Mouse (Mus musculus) hindbrain, embryonic 12.5 days (tissue): ENCODE data around the gene Hirip3. TPM values are rescaled to one million over a fixed set of nuclear protein-coding genes. Genes with fewer than 3 reads are reported as not detected.
A peak's percentile ranks its signal among the peaks of the same experiment; 100 is the strongest.
"Not testable (repeated sequence)": the region's sequence is repeated elsewhere in the genome, so short reads cannot be mapped to it uniquely, and the experiment has no call there.

Experiments used
- ATAC-seq: fragments of 200-750 bp; cut with Nextera tagmentation; 2 replicates; pipeline ENCODE4 v1.8.0; 2017; ENCODE audit warnings: moderate TSS enrichment; ENCODE audit not compliant: low FRiP score
- H3K27ac ChIP-seq: fragments of 300-500 bp; sonication (generic); 2 replicates; pipeline ENCODE4 v1.5.1; 2016; ENCODE audit warnings: mild to moderate bottlenecking
- H3K27me3 ChIP-seq: fragments of 300-500 bp; sonication (generic); 2 replicates; pipeline ENCODE4 v1.6.1; 2016; ENCODE audit warnings: mild to moderate bottlenecking
- H3K36me3 ChIP-seq: fragments of 300-500 bp; sonication (generic); 2 replicates; pipeline ENCODE4 v1.6.1; 2016; ENCODE audit warnings: mild to moderate bottlenecking
- H3K4me1 ChIP-seq: fragments of 300-500 bp; sonication (generic); 2 replicates; pipeline ENCODE4 v1.6.1; 2016
- H3K4me2 ChIP-seq: fragments of 300-500 bp; sonication (generic); replicated peaks from 2 replicates; pipeline ENCODE4 v1.6.1; 2016; ENCODE audit warnings: mild to moderate bottlenecking
- H3K4me3 ChIP-seq: fragments of 300-500 bp; sonication (generic); 2 replicates; pipeline ENCODE4 v1.5.1; 2016; ENCODE audit warnings: mild to moderate bottlenecking
- H3K9ac ChIP-seq: fragments of 300-500 bp; sonication (generic); 2 replicates; pipeline ENCODE4 v1.6.1; 2016; ENCODE audit warnings: mild to moderate bottlenecking, moderate library complexity
- H3K9me3 ChIP-seq: fragments of 300-500 bp; sonication (generic); replicated peaks from 2 replicates; pipeline ENCODE4 v1.6.1; 2016; ENCODE audit warnings: mild to moderate bottlenecking
- WGBS: fragments of 180-500 bp; shearing (Covaris S2); methylation state at CpG from one replicate; pipeline ENCODE4 v1.1.7; 2016; 5-methylcytosine and 5-hydroxymethylcytosine counted together
- polyA plus RNA-seq: library from polyadenylated mRNA; unstranded; fragments of >200 nt; fragmentation: Nextera tagmentation; extraction: Ambion mirVana; gene quantifications from 2 replicates; pipeline ENCODE4 v1.2.1, GENCODE M21; 2016

Gene Hirip3
- polyA plus RNA-seq, 1 experiment from 2014 or later, result 30.5 TPM

- no peak overlapping the region for H3K4me3 ChIP-seq
- no peak overlapping the region for H3K4me2 ChIP-seq
- no peak for ATAC-seq
- no peak overlapping the region for H3K27ac ChIP-seq
- 57% methylated on average over 7 of the region's 7 CpGs for WGBS
- peaks cover 9% of the 10 kb centered on the region for H3K36me3 ChIP-seq
- H3K27me3 ChIP-seq, result no peaks in the 10 kb centered on the region
- no peaks in the 10 kb centered on the region for H3K9me3 ChIP-seq
- no peaks in the 10 kb centered on the region for H3K4me1 ChIP-seq
- no peak overlapping the region for H3K9ac ChIP-seq
These were observed 27.1 kb downstream of the Hirip3 start for GRCm38 (mm10) chr7:126888852-126889251.

GRCm38 (mm10) chr7:126896912-126897311, 35.1 kb downstream of the Hirip3 start:
- Histone ChIP-seq H3K4me1 (peaks cover 15% of the 10 kb centered on the region), H3K4me3 (no peak overlapping the region), H3K4me2 (peak overlapping the region; percentile 70), H3K9ac (no peak overlapping the region), H3K27ac (no peak overlapping the region), H3K27me3 (no peaks in the 10 kb centered on the region), H3K36me3 (no peaks in the 10 kb centered on the region), H3K9me3 (no peaks in the 10 kb centered on the region)
- WGBS, result 88% methylated on average over 5 of the region's 5 CpGs
- no peak for ATAC-seq

DNA sequence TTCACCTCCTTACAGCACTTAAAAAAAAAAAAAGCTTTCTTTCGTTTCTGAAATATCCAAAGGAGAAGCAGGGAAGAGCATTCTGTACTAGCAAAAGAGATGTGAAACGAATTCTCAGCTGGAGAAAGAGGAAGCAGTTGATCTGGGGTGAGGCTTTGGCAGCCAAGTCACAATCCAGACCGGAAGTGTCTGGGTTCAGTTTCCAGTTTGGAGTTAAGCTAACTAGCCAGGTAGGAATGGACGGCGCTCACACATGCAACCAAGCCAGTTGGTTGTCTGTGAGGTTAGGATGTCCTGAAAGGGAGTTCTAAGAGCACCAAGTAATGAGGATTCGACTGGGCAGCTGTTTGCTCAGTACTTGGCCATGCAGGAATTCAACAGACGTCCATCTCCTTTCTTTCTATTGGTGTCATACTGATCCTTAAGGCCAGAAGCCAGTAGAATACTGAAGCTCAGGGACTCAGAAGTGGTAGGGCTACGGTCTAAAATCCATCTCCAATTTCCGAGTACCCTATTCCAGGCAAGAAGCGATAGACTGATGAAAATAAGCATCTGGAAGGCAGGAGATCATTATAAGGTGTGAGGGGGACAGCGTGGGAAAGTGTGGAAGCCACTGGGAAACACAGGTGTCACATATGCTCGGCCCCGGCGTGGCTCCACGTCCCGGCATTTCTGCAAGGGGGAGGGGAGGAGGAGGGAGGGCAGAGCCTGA, 35.8 kb downstream of the Hirip3 start:
- peak; percentile 63 for ATAC-seq
- WGBS, result 24% methylated on average over 16 of the region's 16 CpGs
- Histone ChIP-seq H3K36me3 (no peaks in the 10 kb centered on the region), H3K27me3 (no peaks in the 10 kb centered on the region), H3K4me2 (peak overlapping the region; percentile 70), H3K4me1 (peaks cover 15% of the 10 kb centered on the region), H3K4me3 (peak overlapping the region; percentile 53), H3K9ac (peak overlapping the region; percentile 77), H3K27ac (peak overlapping the region; percentile 64; the same call in 1 of the 2 replicates), H3K9me3 (no peaks in the 10 kb centered on the region)

DNA sequence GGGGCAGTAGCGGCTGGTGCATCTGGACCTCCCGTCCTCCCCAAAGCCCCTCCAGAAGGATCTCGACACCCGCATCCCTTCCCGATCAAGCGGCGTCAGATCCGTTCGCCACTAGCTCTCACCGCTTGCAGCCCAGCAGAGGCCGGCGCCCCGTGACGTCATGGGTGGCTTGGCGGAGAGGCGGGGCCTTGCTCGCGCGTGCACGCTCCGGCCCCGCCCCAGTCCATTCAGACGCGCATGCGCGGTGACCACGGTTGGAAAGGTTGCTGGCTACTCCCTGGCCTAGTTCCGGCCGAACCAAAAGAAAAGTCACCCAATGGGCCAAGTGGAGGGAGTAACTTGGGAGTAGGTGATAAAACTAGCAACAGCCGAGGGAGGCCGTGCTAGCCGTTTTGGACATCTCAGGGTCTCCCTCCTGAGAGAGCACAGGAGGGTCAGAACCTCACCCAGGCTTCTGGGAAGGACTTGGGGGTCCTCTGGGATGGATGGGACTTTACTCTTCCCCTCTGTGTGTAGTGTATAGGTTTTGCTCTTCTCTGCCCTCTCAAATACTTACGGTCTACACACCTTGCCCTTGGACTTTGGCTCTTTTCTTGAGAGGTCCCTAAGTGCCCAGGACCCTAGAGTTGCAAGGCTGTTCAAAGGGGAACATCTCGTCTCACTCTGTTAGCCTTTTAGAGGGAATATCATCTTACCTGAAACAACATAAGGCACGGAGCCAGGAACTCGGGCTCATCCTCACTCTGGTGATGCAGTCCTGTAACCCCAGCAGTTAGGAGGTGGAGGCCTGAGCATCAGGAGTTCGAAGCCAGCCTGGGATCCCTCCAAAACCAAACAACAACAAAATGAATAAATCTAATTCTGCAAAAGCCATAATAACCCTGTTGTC, 36.6 kb downstream of the Hirip3 start:
- Histone ChIP-seq H3K9ac (peak overlapping the region; percentile 77), H3K27ac (peak overlapping the region; percentile 64; the same call in 1 of the 2 replicates), H3K4me2 (peak overlapping the region; percentile 70), H3K4me1 (peaks cover 15% of the 10 kb centered on the region), H3K9me3 (no peaks in the 10 kb centered on the region), H3K4me3 (peak overlapping the region; percentile 53), H3K27me3 (no peaks in the 10 kb centered on the region), H3K36me3 (no peaks in the 10 kb centered on the region)
- WGBS, result 12% methylated on average over 37 of the region's 37 CpGs
- peak; percentile 93 for ATAC-seq

DNA sequence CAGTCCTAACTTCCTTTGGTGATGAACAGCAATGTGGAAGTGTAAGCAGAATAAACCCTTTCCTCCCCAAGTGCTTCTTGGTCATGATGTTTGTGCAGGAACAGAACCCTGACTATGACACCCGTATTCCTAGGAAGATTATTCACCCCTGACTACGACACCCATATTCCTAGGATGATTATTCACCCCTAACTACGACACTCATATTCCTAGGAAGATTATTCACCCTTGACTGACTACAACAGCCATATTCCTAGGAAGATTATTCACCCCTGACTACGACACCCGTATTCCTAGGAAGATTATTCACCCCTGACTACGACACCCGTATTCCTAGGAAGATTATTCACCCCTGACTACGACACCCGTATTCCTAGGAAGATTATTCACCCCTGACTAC, 38.0 kb downstream of the Hirip3 start:
- not testable (repeated sequence) for H3K27ac ChIP-seq, ATAC-seq, H3K36me3 ChIP-seq, H3K4me3 ChIP-seq, H3K9ac ChIP-seq, H3K4me2 ChIP-seq, H3K27me3 ChIP-seq, H3K9me3 ChIP-seq
- 96% methylated on average over 7 of the region's 9 CpGs for WGBS
- H3K4me1 ChIP-seq, result peaks cover 15% of the 10 kb centered on the region

DNA sequence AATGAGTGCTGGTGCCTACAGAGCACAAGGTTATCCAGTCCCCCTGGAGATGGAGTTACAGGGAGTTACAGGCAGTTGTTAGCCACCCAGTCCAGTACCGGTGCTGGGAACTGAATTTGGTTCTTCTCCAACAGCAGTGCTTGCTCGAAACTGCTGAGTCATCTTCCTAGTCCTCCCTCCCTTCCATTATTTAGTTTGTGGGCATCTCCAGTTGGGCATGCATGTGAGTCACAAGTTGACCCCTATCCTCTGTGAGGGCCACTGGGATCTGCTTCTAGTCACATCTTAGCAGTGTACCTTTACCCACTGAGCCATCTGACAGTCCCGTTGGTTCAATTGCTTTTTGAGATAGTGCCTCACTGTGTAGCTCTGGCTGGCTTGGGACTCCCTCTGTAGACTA, 43.8 kb downstream of the Hirip3 start:
- Histone ChIP-seq H3K36me3 (no peaks in the 10 kb centered on the region), H3K27ac (no peak overlapping the region)
- 83% methylated on average over 3 of the region's 3 CpGs for WGBS

DNA sequence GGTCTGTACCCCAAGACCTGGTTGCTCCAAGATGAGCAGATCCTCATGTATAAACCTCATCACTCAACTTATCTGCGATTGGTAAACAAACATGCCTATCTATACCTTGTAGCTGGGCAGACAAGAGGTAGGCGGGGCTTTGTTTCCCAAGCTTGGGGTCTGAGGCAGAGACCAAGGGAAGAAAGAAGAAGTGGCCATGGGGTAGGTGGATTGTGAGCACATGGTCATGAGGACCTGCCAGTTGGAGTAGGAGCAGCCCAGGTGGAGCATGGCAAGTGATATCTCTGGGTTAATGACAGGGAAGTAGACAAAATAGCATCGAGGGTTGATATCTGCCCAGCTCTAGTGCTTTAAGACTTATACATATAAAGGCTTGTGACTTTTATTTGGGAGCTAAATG, 53.1 kb downstream of the Hirip3 start:
- H3K27me3 ChIP-seq, result no peaks in the 10 kb centered on the region
- no peak overlapping the region for H3K4me3 ChIP-seq
- no peak overlapping the region for H3K9ac ChIP-seq
- WGBS, result 92% methylated on average over 3 of the region's 3 CpGs
- no peak overlapping the region for H3K4me2 ChIP-seq
- no peaks in the 10 kb centered on the region for H3K9me3 ChIP-seq
- ATAC-seq, result no peak
- H3K27ac ChIP-seq, result no peak overlapping the region
- H3K4me1 ChIP-seq, result no peaks in the 10 kb centered on the region
- H3K36me3 ChIP-seq, result no peaks in the 10 kb centered on the region

More for the DNA sequence above, 43.8 kb downstream of the Hirip3 start:
- Histone ChIP-seq H3K9me3 (no peaks in the 10 kb centered on the region), H3K4me2 (no peak overlapping the region), H3K4me3 (no peak overlapping the region), H3K9ac (no peak overlapping the region), H3K4me1 (no peaks in the 10 kb centered on the region), H3K27me3 (no peaks in the 10 kb centered on the region)
- no peak for ATAC-seq

Other genes starting within 250 kb of the Hirip3 start
- 2.8 and 3.8 TPM in 2 replicates for gene Nupr1, start 231.1 kb upstream of the Hirip3 start, polyA plus RNA-seq
- 27.3 and 40.6 TPM in 2 replicates for gene Sgf29, start 212.7 kb upstream of the Hirip3 start, polyA plus RNA-seq
- 0.65 and 1.4 TPM in 2 replicates for gene Sult1a1, start 185.5 kb upstream of the Hirip3 start, polyA plus RNA-seq
- 121 and 147 TPM in 2 replicates for gene Bola2, start 166.6 kb upstream of the Hirip3 start, polyA plus RNA-seq
- 15.3 and 17.1 TPM in 2 replicates for gene Slx1b, start 166.2 kb upstream of the Hirip3 start, polyA plus RNA-seq
- gene Coro1a, start 154.2 kb upstream of the Hirip3 start, polyA plus RNA-seq, result 53.6 and 56.9 TPM in 2 replicates
- 63.6 and 67.8 TPM in 2 replicates for gene Mapk3, start 102.4 kb upstream of the Hirip3 start, polyA plus RNA-seq
- 1.4 TPM in 2 replicates for gene Gdpd3, start 95.6 kb upstream of the Hirip3 start, polyA plus RNA-seq
- 140 and 144 TPM in 2 replicates for gene Ypel3, start 85.0 kb upstream of the Hirip3 start, polyA plus RNA-seq
- gene Tbx6, start 80.5 kb upstream of the Hirip3 start, polyA plus RNA-seq, result 0.48 and 1.1 TPM in 2 replicates
- 286 and 294 TPM in 2 replicates for gene Ppp4c, start 69.5 kb upstream of the Hirip3 start, polyA plus RNA-seq
- gene Fam57b, start 64.3 kb upstream of the Hirip3 start, polyA plus RNA-seq, result 23.7 and 24.9 TPM in 2 replicates
- not detected in 2 replicates for gene 4930451I11Rik, start 30.3 kb upstream of the Hirip3 start, polyA plus RNA-seq
- gene Doc2a, start 14.6 kb upstream of the Hirip3 start, polyA plus RNA-seq, result 4.3 and 4.4 TPM in 2 replicates
- gene Ino80e, start 405 bp downstream of the Hirip3 start, polyA plus RNA-seq, result 89.0 and 92.6 TPM in 2 replicates
- 63.5 and 66.6 TPM in 2 replicates for gene Taok2, start 22.7 kb downstream of the Hirip3 start, polyA plus RNA-seq
- gene Tmem219, start 60.9 kb downstream of the Hirip3 start, polyA plus RNA-seq, result 21.8 and 23.0 TPM in 2 replicates
- gene Kctd13, start 66.9 kb downstream of the Hirip3 start, polyA plus RNA-seq, result 58.1 and 59.3 TPM in 2 replicates
- gene Asphd1, start 87.6 kb downstream of the Hirip3 start, polyA plus RNA-seq, result 3.4 and 4.1 TPM in 2 replicates
- 13.3 and 18.2 TPM in 2 replicates for gene Sez6l2, start 88.6 kb downstream of the Hirip3 start, polyA plus RNA-seq
- gene Cdipt, start 113.9 kb downstream of the Hirip3 start, polyA plus RNA-seq, result 87.8 and 93.5 TPM in 2 replicates
- 0.92 and 1.4 TPM in 2 replicates for gene Cdiptos, start 114.1 kb downstream of the Hirip3 start, polyA plus RNA-seq
- gene Mvp, start 152.6 kb downstream of the Hirip3 start, polyA plus RNA-seq, result 6.8 and 7.2 TPM in 2 replicates
- gene Pagr1b, start 154.5 kb downstream of the Hirip3 start, polyA plus RNA-seq, result 0.72 and 1.3 TPM in 2 replicates
- gene Pagr1a, start 155.4 kb downstream of the Hirip3 start, polyA plus RNA-seq, result 46.6 and 51.6 TPM in 2 replicates
- gene Gm42742, start 159.1 kb downstream of the Hirip3 start, polyA plus RNA-seq, result 63.8 and 69.6 TPM in 2 replicates
- 7.1 and 9.6 TPM in 2 replicates for gene Prrt2, start 159.2 kb downstream of the Hirip3 start, polyA plus RNA-seq
- 117 and 119 TPM in 2 replicates for gene Maz, start 165.1 kb downstream of the Hirip3 start, polyA plus RNA-seq
- gene Kif22, start 180.5 kb downstream of the Hirip3 start, polyA plus RNA-seq, result 85.3 and 86.9 TPM in 2 replicates
- not detected in 2 replicates for gene Zg16, start 225.4 kb downstream of the Hirip3 start, polyA plus RNA-seq
- gene AI467606, start 229.4 kb downstream of the Hirip3 start, polyA plus RNA-seq, result 1.0 and 1.2 TPM in 2 replicates